In the genomic region with DNA sequence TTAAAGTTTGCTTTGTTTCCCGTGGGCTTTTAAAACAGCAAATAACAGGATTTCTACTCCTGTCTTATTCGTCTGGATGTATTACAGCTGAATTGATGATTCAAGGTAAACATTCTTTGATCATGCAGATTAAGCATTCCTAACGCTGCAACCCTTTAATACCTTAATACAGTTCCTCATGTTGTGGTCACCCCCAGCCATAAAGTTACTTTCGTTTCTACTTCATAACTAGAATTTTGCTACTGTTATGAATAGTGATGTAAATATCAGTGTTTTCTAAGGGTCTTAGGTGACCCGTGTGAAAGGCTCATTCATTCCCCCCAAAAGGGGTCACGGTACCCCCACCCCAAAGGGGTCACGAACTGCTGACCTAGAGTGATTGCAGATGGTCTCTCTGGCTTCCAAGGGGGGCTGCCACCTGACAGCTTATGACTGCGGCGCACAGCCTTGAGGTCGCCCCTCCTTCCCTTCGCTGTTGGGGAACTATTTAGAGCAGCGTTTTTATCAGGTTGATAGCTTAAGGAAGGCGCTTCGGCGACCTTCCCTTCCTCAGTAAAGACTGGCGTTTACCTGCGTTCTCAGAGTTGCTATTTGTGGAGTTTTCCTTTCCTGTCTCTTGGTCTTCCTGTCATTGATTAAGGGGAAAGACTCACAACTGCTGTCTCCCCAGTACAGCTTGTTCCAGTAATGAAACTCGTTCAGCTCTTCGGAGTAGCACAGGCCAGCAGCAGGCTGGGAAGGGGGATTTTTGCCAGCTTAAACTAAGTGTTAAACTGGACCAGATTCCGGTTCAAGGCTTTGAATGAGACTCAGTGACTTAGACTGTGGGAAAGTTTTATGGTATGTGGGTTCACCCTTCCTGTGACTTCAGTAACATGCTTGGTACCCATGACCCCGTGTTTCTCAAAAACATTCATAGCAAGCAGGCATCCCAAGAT, we compare ENCODE assay signal across 10 mouse cellular contexts. TPM values are rescaled to one million over a fixed set of nuclear protein-coding genes. Genes with fewer than 3 reads are reported as not detected.
A peak's percentile ranks its signal among the peaks of the same experiment; 100 is the strongest.
DNase-seq lines count a peak whose midpoint lies in the region; ATAC-seq and TF ChIP-seq lines count a peak whose summit lies in the region.
"Had no signal": no experiment of that assay in that cellular context is flagged by ENCODE, and none has a peak within 500 bp of the region (broad histone marks: within the 10 kb centered on the region; RNA-seq: fewer than 3 reads in every experiment).

No protein-coding gene starts in this region.

- no peak for ATAC-seq in kidney, postnatal 0 days (replicated peaks; ENCODE audit: low FRiP score, low read depth)
- ATAC-seq in heart, embryonic 14.5 days (ENCODE audit: insufficient number of reproducible peaks, insufficient read depth, low FRiP score, low read depth): no peak
- no peak for ATAC-seq in liver, embryonic 14.5 days (ENCODE audit: insufficient read depth)

- intact Hi-C loops in left cerebral cortex, postnatal 25 days (cut with DNase I): no loop called here

- no peak for TF ChIP-seq CTCF in kidney, postnatal 0 days (IDR thresholded peaks at IDR 0.05; ENCODE audit: low read depth)
- no peak for TF ChIP-seq CTCF in liver, embryonic 14.5 days (IDR thresholded peaks at IDR 0.05; ENCODE audit: low read depth)

- no peak for TF ChIP-seq EP300 in liver, embryonic 14.5 days (IDR thresholded peaks at IDR 0.05; ENCODE audit: low read depth)

- WGBS in kidney, postnatal 0 days: 34% methylated on average over 21 of the region's 21 CpGs
- 20% methylated on average over 21 of the region's 21 CpGs for WGBS in heart, embryonic 14.5 days
- WGBS in liver, embryonic 14.5 days (ENCODE audit: insufficient replicate concordance): 13% methylated on average over 21 of the region's 21 CpGs

- no peak overlapping the region for H3K9ac ChIP-seq in kidney, postnatal 0 days (ENCODE audit: low read depth, low read length)
- peak overlapping the region; percentile 8; the same call in 1 of the 2 replicates for H3K9ac ChIP-seq in heart, embryonic 14.5 days (ENCODE audit: low read length)
- H3K9ac ChIP-seq in liver, embryonic 14.5 days (replicated peaks): no peak overlapping the region

- no peak for DNase-seq in kidney, postnatal 0 days (ENCODE audit: low spot score)
- DNase-seq in kidney, postnatal 14 days: no peak
- no peak for DNase-seq in liver, embryonic 14.5 days (ENCODE audit: low read depth in 3 of 3, low spot score in 3 of 3)
- no peak for DNase-seq in retina, embryonic 14.5 days (ENCODE audit: low spot score)
- no peak for DNase-seq in left cerebral cortex, postnatal 25 days (ENCODE audit: low spot score in 2 of 2)
- no peak for DNase-seq in adrenal gland, adult 2 months
- DNase-seq: cerebellum, postnatal 14 days; midbrain, embryonic 14.5 days had no signal

- peak overlapping the region; percentile 45 for H3K4me2 ChIP-seq in kidney, postnatal 0 days (ENCODE audit: low read length)
- peak overlapping the region; percentile 56 for H3K4me2 ChIP-seq in heart, embryonic 14.5 days (ENCODE audit: low read length)
- peak overlapping the region; percentile 47 for H3K4me2 ChIP-seq in liver, embryonic 14.5 days (ENCODE audit: low read depth)

- no peaks in the 10 kb centered on the region for H3K9me3 ChIP-seq in kidney, postnatal 0 days (replicated peaks; ENCODE audit: low read length)
- no peaks in the 10 kb centered on the region for H3K9me3 ChIP-seq in heart, embryonic 14.5 days (ENCODE audit: control insufficient read depth, low read length)
- no peaks in the 10 kb centered on the region for H3K9me3 ChIP-seq in liver, embryonic 14.5 days (ENCODE audit: control insufficient read depth, low read length)

- H3K4me3 ChIP-seq in kidney, postnatal 0 days (replicated peaks; ENCODE audit: low read depth, low read length): no peak overlapping the region; the same call in 1 of the 2 replicates
- peak overlapping the region; percentile 30 for H3K4me3 ChIP-seq in brown adipose tissue, adult 24 weeks (ENCODE audit: insufficient read depth, low read depth, low read length)
- H3K4me3 ChIP-seq in heart, embryonic 14.5 days (ENCODE audit: control insufficient read depth in 1 of 2, insufficient read depth in 1 of 2, low read depth in 1 of 2, low read length in 2 of 2): 0 out of 4 replicates have a peak overlapping the region, but pooled peaks of 1 of the 2 experiments have one; percentile 9
- no peak overlapping the region for H3K4me3 ChIP-seq in liver, embryonic 14.5 days (ENCODE audit: insufficient read depth in 1 of 2, low read depth in 2 of 2, low read length in 2 of 2)

- peaks cover 46% of the 10 kb centered on the region for H3K4me1 ChIP-seq in kidney, postnatal 0 days (replicated peaks; ENCODE audit: insufficient read depth, low read length)
- H3K4me1 ChIP-seq in brown adipose tissue, adult 24 weeks (ENCODE audit: control insufficient read depth, insufficient read depth, insufficient read length, low read length): peaks cover 58% of the 10 kb centered on the region
- H3K4me1 ChIP-seq in heart, embryonic 14.5 days (ENCODE audit: control insufficient read depth in 2 of 2, insufficient read depth in 2 of 2, low read length in 2 of 2): peaks cover 23 to 33% of the 10 kb centered on the region in 2 experiments
- peaks cover 2 to 32% of the 10 kb centered on the region in 2 experiments for H3K4me1 ChIP-seq in liver, embryonic 14.5 days (replicated peaks; ENCODE audit: control insufficient read depth in 2 of 2, insufficient read depth in 2 of 2, low read length in 1 of 2)

- H3K36me3 ChIP-seq in kidney, postnatal 0 days (ENCODE audit: insufficient read depth, low read length): no peaks in the 10 kb centered on the region
- no peaks in the 10 kb centered on the region for H3K36me3 ChIP-seq in heart, embryonic 14.5 days (ENCODE audit: control insufficient read depth, insufficient read depth, low read length)
- H3K36me3 ChIP-seq in liver, embryonic 14.5 days (replicated peaks; ENCODE audit: control insufficient read depth, insufficient read depth, low read depth): no peaks in the 10 kb centered on the region

- H3K27ac ChIP-seq in kidney, postnatal 0 days: peak overlapping the region; percentile 78
- peak overlapping the region; percentile 85 for H3K27ac ChIP-seq in brown adipose tissue, adult 24 weeks (replicated peaks; ENCODE audit: low read depth, low read length)
- H3K27ac ChIP-seq in heart, embryonic 14.5 days (replicated peaks in 1 of 2; ENCODE audit: control insufficient read depth in 1 of 2, insufficient read depth in 1 of 2, low read depth in 2 of 2, low read length in 2 of 2): peak overlapping the region in 1 of 2 experiments; percentile 53; a peak in 1 of 4 replicates
- no peak overlapping the region for H3K27ac ChIP-seq in liver, embryonic 14.5 days

- H3K27me3 ChIP-seq in kidney, postnatal 0 days (ENCODE audit: insufficient read depth, low read length): no peaks in the 10 kb centered on the region
- H3K27me3 ChIP-seq in heart, embryonic 14.5 days (ENCODE audit: control insufficient read depth, insufficient read depth, low read length): peaks cover 8% of the 10 kb centered on the region
- no peaks in the 10 kb centered on the region for H3K27me3 ChIP-seq in liver, embryonic 14.5 days (ENCODE audit: control insufficient read depth, insufficient read depth, low read length)

RNA-seq across cellular contexts. Expression of a gene that starts 12.5 kb away (rescaled TPM):
- polyA plus RNA-seq in kidney, postnatal 0 days (2015; fragmentation: Nextera tagmentation; extraction: Ambion mirVana): 6.9 and 7.3 TPM in 2 replicates
- polyA plus RNA-seq in brown adipose tissue, adult 24 weeks (2012; ENCODE audit: insufficient read depth, insufficient read length, missing spikeins): 18.2 and 23.7 TPM in 2 replicates
- 3.4 and 5.0 TPM in 2 replicates for polyA plus RNA-seq in heart, embryonic 14.5 days (2014; fragmentation: Nextera tagmentation; extraction: Ambion mirVana)
- polyA plus RNA-seq in liver, embryonic 14.5 days (2012; rRNA removed): 0.68 and 0.73 TPM in 2 replicates
- polyA plus RNA-seq in liver, embryonic 14.5 days (2014; fragmentation: Nextera tagmentation; extraction: Ambion mirVana): 0.70 and 0.94 TPM in 2 replicates
- 10 to 100 TPM; 13.5 to 21.0 TPM for total RNA-seq in left cerebral cortex, postnatal 25 days (2021)
- 10 to 100 TPM; 26.6 to 30.2 TPM for total RNA-seq in adrenal gland, adult 2 months (2021)
- polyA plus RNA-seq in adrenal gland, adult 2 months (2012; rRNA removed): 7.5 and 8.1 TPM in 2 replicates
